Mouse (Mus musculus): Measurements from ENCODE around the gene Olfr1510. TPM values are rescaled to one million over a fixed set of nuclear protein-coding genes. Genes with fewer than 3 reads are reported as not detected.

Olfr1510 gene
- polyA plus RNA-seq, 1 experiment from 2014 or later: not detected

Other genes with a start within 250 kb of the Olfr1510 start
- gene Supt16, start 217.0 kb downstream of the Olfr1510 start, polyA plus RNA-seq (2016; fragmentation: Nextera tagmentation; extraction: Ambion mirVana): 89.9 and 90.2 TPM in 2 replicates
- gene Chd8, start 156.6 kb downstream of the Olfr1510 start, polyA plus RNA-seq (2016; fragmentation: Nextera tagmentation; extraction: Ambion mirVana): 51.2 and 51.7 TPM in 2 replicates
- 53.5 and 60.7 TPM in 2 replicates for gene Tox4, start 135.2 kb downstream of the Olfr1510 start, polyA plus RNA-seq (2016; fragmentation: Nextera tagmentation; extraction: Ambion mirVana)
- 22.7 and 25.8 TPM in 2 replicates for gene Rab2b, start 134.8 kb downstream of the Olfr1510 start, polyA plus RNA-seq (2016; fragmentation: Nextera tagmentation; extraction: Ambion mirVana)
- gene Mettl3, start 109.2 kb downstream of the Olfr1510 start, polyA plus RNA-seq (2016; fragmentation: Nextera tagmentation; extraction: Ambion mirVana): 55.4 and 64.0 TPM in 2 replicates
- 50.3 and 51.9 TPM in 2 replicates for gene Sall2, start 85.6 kb downstream of the Olfr1510 start, polyA plus RNA-seq (2016; fragmentation: Nextera tagmentation; extraction: Ambion mirVana)
- gene Olfr1513, start 58.0 kb downstream of the Olfr1510 start, polyA plus RNA-seq (2016; fragmentation: Nextera tagmentation; extraction: Ambion mirVana): not detected in 2 replicates
- not detected in 2 replicates for gene Olfr1512, start 35.2 kb downstream of the Olfr1510 start, polyA plus RNA-seq (2016; fragmentation: Nextera tagmentation; extraction: Ambion mirVana)
- not detected in 2 replicates for gene Olfr1511, start 17.0 kb downstream of the Olfr1510 start, polyA plus RNA-seq (2016; fragmentation: Nextera tagmentation; extraction: Ambion mirVana)
- not detected in 2 replicates for gene Olfr1509, start 28.6 kb upstream of the Olfr1510 start, polyA plus RNA-seq (2016; fragmentation: Nextera tagmentation; extraction: Ambion mirVana)
- gene Olfr1508, start 53.1 kb upstream of the Olfr1510 start, polyA plus RNA-seq (2016; fragmentation: Nextera tagmentation; extraction: Ambion mirVana): not detected in 2 replicates
- not detected in 2 replicates for gene Olfr1507, start 81.4 kb upstream of the Olfr1510 start, polyA plus RNA-seq (2016; fragmentation: Nextera tagmentation; extraction: Ambion mirVana)